Mouse (Mus musculus) spleen, adult 2 months (tissue): ENCODE measurements around the gene Pard3.

ENCODE experiments used
- CTCF ChIP-seq: fragments of 200-500 bp; IDR thresholded peaks from 2 replicates; pipeline ENCODE4 v1.5.1; 2011; ENCODE audit warnings: mild to moderate bottlenecking, inconsistent platforms; ENCODE audit not compliant: insufficient read depth, insufficient read length, insufficient replicate concordance; ENCODE audit errors: extremely low read depth
- POLR2A ChIP-seq: fragments of 200-500 bp; IDR thresholded peaks from 2 replicates; pipeline ENCODE4 v1.6.1; 2011; ENCODE audit warnings: low read depth, low read length, inconsistent platforms

- TF ChIP-seq CTCF (no peak), POLR2A (no peak)
These were observed 452.4 kb downstream of the Pard3 start for GRCm38 (mm10) chr8:127516043-127516442.
